Mouse (Mus musculus) limb, embryonic 14.5 days (tissue): ENCODE data around the gene Akap11. TPM values are rescaled to one million over a fixed set of nuclear protein-coding genes. Genes with fewer than 3 reads are reported as not detected.

Source experiments
- ATAC-seq: fragments of 200-750 bp; cut with Nextera tagmentation; 2 replicates; pipeline ENCODE4 v1.8.0; 2017; ENCODE audit warnings: low read depth, moderate number of reproducible peaks, moderate TSS enrichment; ENCODE audit not compliant: low FRiP score
- DNase-seq: peaks from one replicate; pipeline ENCODE4 v3.0.0-alpha.2; 2015; ENCODE audit warnings: low spot score
- H3K27ac ChIP-seq: fragments of 300-500 bp; sonication (generic); replicated peaks from 2 replicates; pipeline ENCODE4 v1.5.1; 2014; ENCODE audit warnings: low read depth, mild to moderate bottlenecking, low read length, moderate library complexity, mixed read lengths
- H3K27me3 ChIP-seq: fragments of 300-500 bp; sonication (generic); 2 replicates; pipeline ENCODE4 v1.6.1; 2014; ENCODE audit warnings: low read length, mixed read lengths; ENCODE audit not compliant: control insufficient read depth, insufficient read depth
- H3K36me3 ChIP-seq: fragments of 300-500 bp; sonication (generic); 2 replicates; pipeline ENCODE4 v1.6.1; 2014; ENCODE audit warnings: mild to moderate bottlenecking, low read length, moderate library complexity, mixed read lengths; ENCODE audit not compliant: control insufficient read depth, insufficient read depth
- H3K4me1 ChIP-seq: fragments of 300-500 bp; sonication (generic); 2 replicates; pipeline ENCODE4 v1.6.1; 2014; ENCODE audit warnings: antibody characterized with exemption, low read length, mixed read lengths; ENCODE audit not compliant: control insufficient read depth, insufficient read depth
- H3K4me2 ChIP-seq: fragments of 300-500 bp; sonication (generic); replicated peaks from 2 replicates; pipeline ENCODE4 v1.6.1; 2014; ENCODE audit warnings: low read depth, mild to moderate bottlenecking, low read length, moderate library complexity; ENCODE audit not compliant: severe bottlenecking
- H3K4me3 ChIP-seq: fragments of 300-500 bp; sonication (generic); replicated peaks from 2 replicates; pipeline ENCODE4 v1.5.1; 2014; ENCODE audit warnings: low read length
- H3K9ac ChIP-seq: fragments of 300-500 bp; sonication (generic); 2 replicates; pipeline ENCODE4 v1.6.1; 2014; ENCODE audit warnings: mild to moderate bottlenecking, low read depth, low read length, moderate library complexity; ENCODE audit not compliant: severe bottlenecking
- H3K9me3 ChIP-seq: fragments of 300-500 bp; sonication (generic); 2 replicates; pipeline ENCODE4 v1.6.1; 2016; ENCODE audit warnings: low read length; ENCODE audit not compliant: control insufficient read depth
- POLR2A ChIP-seq: fragments of 200-500 bp; IDR thresholded peaks from 2 replicates; pipeline ENCODE4 v1.8.0; 2012; ENCODE audit warnings: inconsistent platforms, mild to moderate bottlenecking, moderate library complexity, borderline replicate concordance; ENCODE audit not compliant: insufficient read depth, insufficient read length; ENCODE audit errors: extremely low read depth
- WGBS: fragments of 180-500 bp; shearing (Covaris S2); extraction: QIAGEN DNeasy Blood & Tissue Kit; methylation state at CpG from one replicate; pipeline ENCODE4 v1.1.7; 2014; 5-methylcytosine and 5-hydroxymethylcytosine counted together
- polyA plus RNA-seq, 2 experiments: library from polyadenylated mRNA; depleted of rRNA in 1 of 2; stranded (reverse) in 1 of 2; unstranded in 1 of 2; fragments of >200 nt; fragmentation: Nextera tagmentation in 1 of 2; extraction: Ambion mirVana in 1 of 2; gene quantifications; 2 replicates each; pipeline versions ENCODE4 v1.2.1 to v1.2.3; 2012 to 2014

Akap11 gene
- polyA plus RNA-seq, 2 experiments, result 19.1 to 26.9 TPM

DNA sequence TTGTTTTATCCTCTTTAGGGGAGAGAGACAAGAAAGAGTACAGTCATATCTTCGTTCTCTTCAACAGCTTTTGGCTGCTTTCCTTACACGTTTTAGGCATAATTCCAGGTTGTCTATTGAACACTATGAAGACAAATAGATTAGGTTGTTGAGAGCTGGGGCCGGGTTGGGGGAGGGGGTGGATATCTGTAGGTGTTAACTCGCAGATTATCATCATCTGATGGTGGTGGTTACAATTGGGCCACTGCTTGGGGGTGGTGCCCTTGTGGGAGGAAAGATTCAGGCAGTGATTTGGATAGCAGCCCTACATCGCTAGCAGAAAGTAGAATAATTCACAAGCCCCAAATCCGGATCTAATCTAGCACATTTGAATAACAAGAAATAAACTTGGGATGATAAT is 943 bp upstream of the Akap11 start:
- no peak overlapping the region; the same call in 1 of the 2 replicates for H3K4me3 ChIP-seq
- DNase-seq, result no peak

DNA sequence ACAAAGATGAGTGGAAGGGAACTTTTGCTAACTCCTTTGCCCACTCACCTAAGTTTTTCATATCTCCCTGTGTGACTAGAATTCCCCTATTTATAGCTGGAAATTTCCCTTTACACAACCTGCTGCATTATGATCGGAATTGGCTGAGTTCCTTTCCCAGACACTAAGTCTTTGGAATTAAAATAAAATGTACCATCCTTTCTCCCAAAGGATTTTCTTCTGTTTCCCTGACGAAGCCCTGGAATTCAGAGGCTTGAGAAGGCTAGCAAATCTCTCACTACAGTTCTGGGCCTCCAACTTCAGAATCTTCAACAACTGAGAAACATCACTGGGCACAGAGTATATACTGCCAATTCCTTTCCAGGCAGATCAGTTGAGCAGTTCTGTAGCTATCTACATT is 1.2 kb downstream of the Akap11 start:
- peak overlapping the region; percentile 82 for H3K4me3 ChIP-seq
- WGBS, result 43% methylated on average over 2 of the region's 2 CpGs
- H3K9ac ChIP-seq, result peak overlapping the region; percentile 98
- H3K4me2 ChIP-seq, result peak overlapping the region; percentile 75
- DNase-seq (no peak), ATAC-seq (no peak)
- H3K9me3 ChIP-seq, result no peaks in the 10 kb centered on the region
- H3K27ac ChIP-seq, result no peak overlapping the region
- TF ChIP-seq POLR2A, result no peak
- H3K36me3 ChIP-seq, result no peaks in the 10 kb centered on the region
- no peaks in the 10 kb centered on the region for H3K27me3 ChIP-seq
- peaks cover 25% of the 10 kb centered on the region for H3K4me1 ChIP-seq

More for the DNA sequence above, 943 bp upstream of the Akap11 start:
- H3K4me2 ChIP-seq, result peak overlapping the region; percentile 75
- H3K27ac ChIP-seq, result 0 out of 2 replicates have a peak overlapping the region, but pooled peaks have one; percentile 16
- H3K4me1 ChIP-seq, result peaks cover 24% of the 10 kb centered on the region
- no peak for ATAC-seq
- TF ChIP-seq POLR2A, result no peak
- WGBS, result 36% methylated on average over 6 of the region's 6 CpGs
- no peak overlapping the region for H3K9ac ChIP-seq
- no peaks in the 10 kb centered on the region for H3K9me3 ChIP-seq
- no peaks in the 10 kb centered on the region for H3K27me3 ChIP-seq
- no peaks in the 10 kb centered on the region for H3K36me3 ChIP-seq

DNA sequence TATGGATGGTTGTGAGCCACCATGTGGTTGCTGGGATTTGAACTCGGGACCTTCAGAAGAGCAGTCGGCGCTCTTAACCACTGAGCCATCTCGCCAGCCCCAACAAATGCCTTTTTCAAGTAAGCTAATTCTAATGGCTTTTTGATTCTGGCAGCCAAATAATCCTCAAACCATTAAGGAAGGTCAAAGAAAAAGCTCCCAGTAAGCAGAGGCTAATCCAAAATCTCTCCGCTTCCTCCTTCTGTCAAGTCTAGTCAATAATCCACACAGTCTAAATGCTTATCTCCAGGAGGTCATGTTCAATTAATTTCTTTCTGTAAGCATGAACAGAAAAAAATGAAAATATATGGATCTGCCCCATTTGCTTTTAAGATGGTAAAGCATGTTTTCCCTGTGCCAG is 2.0 kb downstream of the Akap11 start:
- TF ChIP-seq POLR2A, result no peak
- ATAC-seq, result no peak
- 97% methylated on average over 5 of the region's 5 CpGs for WGBS
- Histone ChIP-seq H3K27me3 (no peaks in the 10 kb centered on the region), H3K4me2 (no peak overlapping the region), H3K4me1 (peaks cover 28% of the 10 kb centered on the region), H3K36me3 (no peaks in the 10 kb centered on the region), H3K27ac (no peak overlapping the region), H3K9me3 (no peaks in the 10 kb centered on the region), H3K9ac (no peak overlapping the region), H3K4me3 (no peak overlapping the region)
- no peak for DNase-seq

DNA sequence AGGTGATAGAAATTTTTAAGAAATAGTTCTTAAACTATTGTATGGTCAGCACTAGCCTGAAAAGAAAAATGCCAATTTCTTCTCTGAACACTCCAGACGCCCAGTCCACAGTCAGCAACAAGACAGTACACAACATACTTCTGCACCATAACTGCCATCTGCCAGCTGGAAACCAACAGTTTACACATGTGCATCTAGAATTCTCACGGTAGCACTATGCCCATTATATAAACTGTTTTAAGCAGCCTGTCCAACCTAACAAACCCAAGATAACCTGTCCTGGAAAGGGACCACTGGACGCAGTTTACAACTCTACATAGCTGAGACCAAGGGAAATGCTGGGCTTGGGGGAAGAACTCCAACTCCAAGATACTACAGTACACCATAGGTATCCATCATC is 2.9 kb downstream of the Akap11 start:
- no peak for TF ChIP-seq POLR2A
- DNase-seq, result no peak
- Histone ChIP-seq H3K27ac (no peak overlapping the region), H3K4me1 (peaks cover 30% of the 10 kb centered on the region), H3K4me2 (no peak overlapping the region), H3K27me3 (no peaks in the 10 kb centered on the region), H3K4me3 (no peak overlapping the region), H3K9me3 (no peaks in the 10 kb centered on the region), H3K36me3 (no peaks in the 10 kb centered on the region), H3K9ac (no peak overlapping the region)
- WGBS, result 84% methylated on average over 3 of the region's 3 CpGs
- ATAC-seq, result no peak

DNA sequence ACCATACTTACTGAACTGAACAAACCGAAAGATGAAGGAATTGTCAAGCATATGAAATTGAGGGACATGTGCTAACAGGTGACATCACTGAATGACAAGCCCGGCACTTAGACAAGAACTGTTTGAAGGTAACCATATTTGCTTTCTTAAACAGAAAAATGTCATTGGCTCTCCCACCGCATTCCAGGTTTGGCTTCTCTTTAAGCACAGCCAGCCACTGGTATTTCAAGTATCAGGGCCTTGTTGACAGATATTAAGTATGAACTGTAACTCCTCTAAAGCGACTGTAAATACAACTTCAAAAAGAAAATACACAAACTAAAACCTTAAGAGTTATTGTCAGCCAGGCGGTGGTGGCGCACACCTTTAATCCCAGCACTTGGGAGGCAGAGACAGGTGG is 4.3 kb downstream of the Akap11 start:
- H3K4me1 ChIP-seq, result peaks cover 22% of the 10 kb centered on the region
- ATAC-seq (no peak), DNase-seq (no peak)
- no peaks in the 10 kb centered on the region for H3K9me3 ChIP-seq
- H3K4me3 ChIP-seq, result no peak overlapping the region
- TF ChIP-seq POLR2A, result no peak
- no peak overlapping the region for H3K4me2 ChIP-seq
- WGBS, result 85% methylated on average over 6 of the region's 6 CpGs
- no peaks in the 10 kb centered on the region for H3K36me3 ChIP-seq
- H3K27ac ChIP-seq, result no peak overlapping the region
- no peak overlapping the region for H3K9ac ChIP-seq
- no peaks in the 10 kb centered on the region for H3K27me3 ChIP-seq

DNA sequence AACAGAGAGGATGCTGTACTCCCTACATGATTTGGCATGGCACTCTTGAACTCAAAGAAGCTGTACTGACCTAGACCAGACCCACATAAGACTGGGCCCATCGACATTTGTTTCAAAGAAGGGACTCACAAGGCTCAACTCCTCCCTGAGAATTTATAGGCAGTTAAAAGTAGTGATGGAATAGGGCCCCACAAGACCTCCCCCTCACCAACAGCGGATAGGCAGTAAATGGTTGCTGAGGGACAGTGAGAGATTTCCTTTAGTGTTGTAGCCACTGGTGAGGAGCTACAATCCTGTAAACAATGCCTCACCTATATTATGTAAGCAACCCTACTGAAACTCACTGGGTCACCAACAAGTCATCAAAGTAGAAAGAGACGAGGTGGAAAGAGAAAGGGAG is 6.4 kb downstream of the Akap11 start:
- no peak for DNase-seq
- H3K9ac ChIP-seq, result no peak overlapping the region
- H3K9me3 ChIP-seq, result no peaks in the 10 kb centered on the region
- H3K4me2 ChIP-seq, result no peak overlapping the region
- no peak for ATAC-seq
- no peak for TF ChIP-seq POLR2A
- H3K27me3 ChIP-seq, result no peaks in the 10 kb centered on the region
- H3K4me1 ChIP-seq, result peaks cover 14% of the 10 kb centered on the region
- no peak overlapping the region for H3K4me3 ChIP-seq
- no peak overlapping the region for H3K27ac ChIP-seq
- WGBS, result 42% methylated on average over 3 of the region's 3 CpGs
- no peaks in the 10 kb centered on the region for H3K36me3 ChIP-seq
